Mouse (Mus musculus) heart, postnatal 10 days (tissue): ENCODE data around the gene Rapgef6. TPM values are rescaled to one million over a fixed set of nuclear protein-coding genes. Genes with fewer than 3 reads are reported as not detected.
A peak's percentile ranks its signal among the peaks of the same experiment; 100 is the strongest.
"Not testable (repeated sequence)": the region's sequence is repeated elsewhere in the genome, so short reads cannot be mapped to it uniquely, and the experiment has no call there.

Experiments
- DNase-seq, 2 experiments: peaks; one replicate each; pipeline ENCODE4 v3.0.0; 2021
- intact Hi-C: fragments of 180-260 bp; cut with DNase I; formaldehyde crosslinking; loops from one replicate; pipeline ENCODE4 v1.15.1; 2025
- total RNA-seq, 2 experiments: library from RNA; stranded (reverse); gene quantifications; 2 replicates each; pipeline ENCODE4 v1.2.3; 2021

Rapgef6 gene
- total RNA-seq, 2 experiments from 2014 or later, result 24.8 to 25.7 TPM

DNA sequence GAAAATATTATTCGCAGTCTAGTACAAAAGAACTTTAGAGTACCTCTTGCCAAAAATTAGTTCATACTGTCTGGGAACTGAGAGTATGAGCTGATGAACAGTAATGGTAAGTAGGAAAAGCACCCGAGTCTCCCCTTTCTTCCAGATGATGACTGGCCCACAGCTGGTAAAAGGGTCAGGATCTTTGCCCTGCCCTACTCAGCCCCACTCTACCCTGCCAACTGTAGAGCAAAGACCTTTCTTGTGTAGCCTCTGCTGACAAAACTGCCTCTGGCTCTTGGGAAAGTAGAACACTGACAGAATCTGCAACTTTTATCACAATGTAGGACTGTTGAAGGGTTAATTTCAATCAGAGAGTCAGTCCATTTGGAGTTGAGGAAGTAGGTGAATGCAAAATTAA lies 32.3 kb downstream of the Rapgef6 start:
- no peak for DNase-seq
- intact Hi-C loops, result no loop called here

DNA sequence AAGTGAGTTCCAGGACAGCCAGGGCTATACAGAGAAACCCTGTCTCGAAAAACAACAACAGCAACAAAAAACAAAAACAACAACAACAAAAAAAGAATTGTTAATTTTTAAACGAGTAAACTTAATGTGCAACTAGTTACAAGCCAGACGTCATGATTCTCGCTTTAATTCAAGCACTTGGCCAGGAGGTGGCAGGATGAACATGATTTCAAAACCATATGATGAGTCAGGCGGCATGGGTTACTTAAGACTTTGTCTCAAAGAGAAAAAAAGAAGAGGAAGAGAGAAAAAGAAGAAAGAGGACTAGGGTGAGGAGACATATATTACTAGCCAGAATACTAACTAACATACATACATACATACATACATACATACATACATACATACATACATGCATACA lies 40.1 kb downstream of the Rapgef6 start:
- intact Hi-C loops, result loop anchor here (5.0 kb wide), 1 partner anchor 300 kb away; the partner anchor contains the start of gene Lyrm7
- DNase-seq, result peak; percentile 24 to 38

DNA sequence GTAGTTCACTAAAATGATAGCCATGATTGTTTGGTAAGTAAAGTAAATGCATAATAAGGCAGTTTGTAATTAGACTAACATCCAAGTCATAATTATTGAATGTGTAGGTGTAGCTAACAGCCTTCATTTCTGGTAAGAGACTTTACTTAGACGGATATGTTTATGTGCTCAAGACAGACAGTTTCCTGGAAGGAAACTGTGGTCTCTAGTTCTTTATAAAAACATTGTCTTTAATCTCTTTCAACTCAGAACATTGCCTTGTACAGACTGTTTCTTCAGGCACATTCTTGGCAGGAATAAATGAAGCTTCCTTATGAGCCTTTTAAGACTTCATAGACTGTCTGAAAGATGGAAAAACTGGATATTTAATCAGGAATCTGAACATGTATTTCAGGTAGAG lies 45.3 kb downstream of the Rapgef6 start:
- no peak for DNase-seq
- intact Hi-C loops, result no loop called here

DNA sequence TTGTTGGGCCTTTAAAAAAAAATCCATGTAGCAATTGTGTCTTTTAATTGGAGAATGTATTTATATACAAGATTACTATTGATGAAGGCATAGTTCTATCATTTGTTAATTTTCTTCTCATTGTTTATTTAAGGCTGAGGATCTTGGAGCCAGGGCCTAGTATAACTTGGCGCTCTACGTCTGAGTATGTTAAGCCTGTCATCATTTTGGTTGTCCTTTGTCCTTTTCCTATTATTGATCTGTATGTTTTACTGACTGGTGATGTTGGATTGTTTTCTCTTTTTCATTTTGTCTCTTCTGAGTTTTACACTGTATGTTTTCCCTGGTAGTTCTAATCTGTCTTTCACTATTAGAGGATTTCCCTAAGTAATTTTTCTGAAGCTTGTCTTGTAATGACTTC lies 52.1 kb downstream of the Rapgef6 start:
- DNase-seq, result no peak
- intact Hi-C loops, result no loop called here

GRCm38 (mm10) chr11:54592585-54592984 lies 69.9 kb downstream of the Rapgef6 start:
- DNase-seq, result no peak
- intact Hi-C loops, result no loop called here

- DNase-seq, result no peak
- intact Hi-C loops, result no loop called here
Measured at GRCm38 (mm10) chr11:54594049-54594448, 71.4 kb downstream of the Rapgef6 start.

DNA sequence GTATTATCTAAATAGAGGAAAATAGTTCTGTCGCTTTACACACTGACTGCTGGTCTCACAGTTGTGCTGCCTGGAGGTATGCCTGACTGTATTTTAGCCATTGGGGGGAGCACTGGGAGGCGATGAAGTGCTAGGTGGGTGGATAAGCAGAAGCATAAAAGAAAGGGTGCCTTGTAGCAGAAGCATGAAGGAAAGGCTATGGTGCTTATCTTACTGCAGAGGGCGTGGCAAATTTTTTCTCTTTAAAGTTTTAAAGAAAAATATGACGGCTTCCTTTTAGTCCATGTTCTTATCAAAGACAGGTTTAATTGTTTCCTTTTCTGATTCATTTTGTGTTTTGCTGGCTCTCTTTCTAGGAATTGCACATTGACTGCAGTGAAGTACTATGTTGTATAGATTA lies 72.4 kb downstream of the Rapgef6 start:
- no peak for DNase-seq
- intact Hi-C loops, result no loop called here

GRCm38 (mm10) chr11:54595905-54596555 lies 73.4 kb downstream of the Rapgef6 start:
- intact Hi-C loops, result no loop called here
- no peak for DNase-seq

- DNase-seq, result no peak
- intact Hi-C loops, result no loop called here
Measured at GRCm38 (mm10) chr11:54597902-54598447, 75.3 kb downstream of the Rapgef6 start.

DNA sequence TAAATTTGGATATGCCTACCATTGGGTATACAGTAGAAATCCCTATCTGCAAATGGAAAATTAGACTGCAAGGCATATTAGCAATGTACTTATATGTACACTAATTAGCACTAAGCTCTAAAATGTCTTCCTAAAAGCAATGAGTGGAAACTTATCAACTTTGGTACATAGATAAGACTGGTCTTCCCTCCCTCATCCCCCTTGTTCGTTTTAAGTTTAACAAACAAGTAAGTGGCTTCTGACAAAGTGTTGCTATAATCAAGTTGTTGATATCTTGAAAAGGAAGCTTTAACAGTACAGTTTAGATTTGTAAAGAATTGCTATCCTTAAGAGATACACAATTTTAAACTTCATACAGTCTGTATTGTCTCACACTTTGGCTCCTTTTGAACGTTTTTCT lies 78.5 kb downstream of the Rapgef6 start:
- DNase-seq, result no peak
- intact Hi-C loops, result no loop called here

- intact Hi-C loops, result not testable (repeated sequence)
- peak; percentile 25 to 38 for DNase-seq
Measured at GRCm38 (mm10) chr11:54602764-54603163, 80.1 kb downstream of the Rapgef6 start.

- intact Hi-C loops, result no loop called here
Measured at GRCm38 (mm10) chr11:54604415-54604814, 81.8 kb downstream of the Rapgef6 start.

GRCm38 (mm10) chr11:54613628-54614027 lies 91.0 kb downstream of the Rapgef6 start:
- DNase-seq, result no peak
- intact Hi-C loops, result no loop called here

More at GRCm38 (mm10) chr11:54604415-54604814, 81.8 kb downstream of the Rapgef6 start:
- DNase-seq, result no peak

- intact Hi-C loops, result no loop called here
- no peak for DNase-seq
Measured at GRCm38 (mm10) chr11:54614560-54614959, 91.9 kb downstream of the Rapgef6 start.

- intact Hi-C loops, result no loop called here
- no peak for DNase-seq
Measured at GRCm38 (mm10) chr11:54618841-54619240, 96.2 kb downstream of the Rapgef6 start.

GRCm38 (mm10) chr11:54621725-54622124 lies 99.1 kb downstream of the Rapgef6 start:
- DNase-seq, result no peak
- intact Hi-C loops, result no loop called here

GRCm38 (mm10) chr11:54626905-54627304 lies 104.3 kb downstream of the Rapgef6 start:
- intact Hi-C loops, result no loop called here
- DNase-seq, result no peak

GRCm38 (mm10) chr11:54646420-54646819 lies 123.8 kb downstream of the Rapgef6 start:
- no peak for DNase-seq

GRCm38 (mm10) chr11:54648573-54648972 lies 125.9 kb downstream of the Rapgef6 start:
- intact Hi-C loops, result no loop called here
- no peak for DNase-seq

More at GRCm38 (mm10) chr11:54646420-54646819, 123.8 kb downstream of the Rapgef6 start:
- intact Hi-C loops, result no loop called here

DNA sequence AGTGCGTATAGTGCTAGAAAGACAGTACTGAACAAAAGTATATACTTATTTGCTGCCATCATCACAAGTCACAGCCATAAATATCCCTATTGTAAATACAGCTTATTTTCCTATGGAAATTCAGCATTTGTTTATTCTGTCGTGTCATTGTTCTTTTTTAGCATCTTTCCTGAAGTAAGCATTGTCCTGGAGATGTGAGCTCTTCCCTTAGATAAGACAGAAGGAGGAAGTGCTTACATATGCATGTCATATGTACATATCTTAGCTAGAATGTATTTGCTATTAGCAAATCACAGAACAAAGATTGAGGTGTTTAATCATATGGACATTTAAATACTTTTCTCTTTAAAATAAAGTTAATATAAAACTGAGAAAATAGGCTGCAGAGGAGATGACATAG lies 132.8 kb downstream of the Rapgef6 start:
- intact Hi-C loops, result no loop called here
- DNase-seq, result no peak

DNA sequence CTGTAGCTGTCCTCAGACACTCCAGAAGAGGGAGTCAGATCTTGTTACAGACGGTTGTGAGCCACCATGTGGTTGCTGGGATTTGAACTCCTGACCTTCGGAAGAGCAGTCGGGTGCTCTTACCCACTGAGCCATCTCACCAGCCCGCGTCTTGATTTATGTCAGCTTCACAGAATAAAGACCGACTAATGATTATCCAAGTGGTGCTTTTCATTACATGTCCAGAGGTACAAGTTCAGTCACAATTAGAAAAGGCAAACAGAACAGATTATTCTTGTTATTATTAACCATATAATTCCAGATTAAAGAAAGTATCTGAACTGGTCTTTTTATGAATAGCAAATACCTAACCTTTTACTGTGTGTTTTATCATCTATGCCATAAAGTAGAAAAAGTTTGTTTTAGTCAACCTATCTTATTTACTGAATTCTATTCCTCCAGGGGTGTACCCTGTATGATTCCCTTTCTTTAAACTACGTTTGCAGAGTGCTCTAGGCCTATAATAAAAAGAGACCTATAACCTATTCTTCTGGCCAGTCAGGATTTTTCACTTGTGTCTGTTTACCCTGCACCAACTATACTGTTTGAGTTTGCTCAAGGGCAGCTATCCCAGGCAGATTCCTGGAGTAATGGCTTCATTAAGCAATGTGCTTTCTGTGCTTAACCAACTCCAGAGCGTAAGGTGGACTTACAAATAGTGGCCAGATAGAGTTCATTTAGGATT lies 151.1 kb downstream of the Rapgef6 start:
- intact Hi-C loops, result no loop called here

More for the DNA sequence above, 151.1 kb downstream of the Rapgef6 start:
- DNase-seq, result no peak
